Mouse (Mus musculus) lung, postnatal 0 days (tissue): Measurements from ENCODE around the gene Fam83g.

Source experiments
- CTCF ChIP-seq: IDR thresholded peaks from 2 replicates; pipeline ENCODE4 v1.5.1; 2016; ENCODE audit warnings: antibody characterized with exemption, mild to moderate bottlenecking
- EP300 ChIP-seq: IDR thresholded peaks from 2 replicates; pipeline ENCODE4 v1.6.1; 2016; ENCODE audit warnings: antibody characterized with exemption, mild to moderate bottlenecking, control low read depth

GRCm38 (mm10) chr11:61660806-61661392, 23.0 kb upstream of the Fam83g start:
- TF ChIP-seq CTCF (no peak), EP300 (no peak)
